Mouse (Mus musculus) ovary, postnatal 10 days (tissue): ENCODE measurements around the gene Gm10251.
"Not testable (repeated sequence)": the region's sequence is repeated elsewhere in the genome, so short reads cannot be mapped to it uniquely, and the experiment has no call there.

ENCODE experiments used
- DNase-seq: peaks from one replicate; pipeline ENCODE4 v3.0.0; 2022; ENCODE audit warnings: low spot score

Gene Gm10251

GRCm38 (mm10) chr14:6684070-6684469, at the start of gene Gm10251:
Gene Gm10251, minus strand, starts transcription at chr14:6684170.
- DNase-seq = not testable (repeated sequence)

- not testable (repeated sequence) for DNase-seq
Observed at GRCm38 (mm10) chr14:6720151-6720550, 36.2 kb upstream of the Gm10251 start, which contains the start of gene Gm8050. Gene Gm8050, minus strand, starts transcription at chr14:6720251.

GRCm38 (mm10) chr14:6622318-6622717, 61.7 kb downstream of the Gm10251 start, which contains the start of gene Gm3460:
Gene Gm3460, minus strand, starts transcription at chr14:6622418.
- not testable (repeated sequence) for DNase-seq

GRCm38 (mm10) chr14:6606436-6606835, 77.5 kb downstream of the Gm10251 start:
- DNase-seq = peak; percentile 0

- not testable (repeated sequence) for DNase-seq
Observed at GRCm38 (mm10) chr14:6605004-6605403, 79.0 kb downstream of the Gm10251 start.

GRCm38 (mm10) chr14:6604551-6604950, 79.4 kb downstream of the Gm10251 start:
- DNase-seq = not testable (repeated sequence)

GRCm38 (mm10) chr14:6590513-6590912, 93.5 kb downstream of the Gm10251 start, which contains the start of gene Gm3629:
Gene Gm3629, minus strand, starts transcription at chr14:6590613.
- not testable (repeated sequence) for DNase-seq
